Mouse (Mus musculus): ENCODE results near the gene Stk25.
"Not testable (repeated sequence)": the region's sequence is repeated elsewhere in the genome, so short reads cannot be mapped to it uniquely, and the experiment has no call there.

The Stk25 gene

GRCm38 (mm10) chr1:93658559-93658958 is at the start of gene Stk25:
TSS of gene Stk25 (minus strand) at chr1:93658659.
- not testable (repeated sequence) for DNase-seq

GRCm38 (mm10) chr1:93705389-93705788 is 46.9 kb upstream of the Stk25 start:
- DNase-seq: no peak

GRCm38 (mm10) chr1:93704341-93704740 is 45.9 kb upstream of the Stk25 start:
- DNase-seq: no peak

- DNase-seq: no peak
Observed at GRCm38 (mm10) chr1:93703472-93704048, 45.1 kb upstream of the Stk25 start.

- DNase-seq: no peak
Observed at GRCm38 (mm10) chr1:93702106-93702505, 43.6 kb upstream of the Stk25 start.

GRCm38 (mm10) chr1:93699159-93699558 is 40.7 kb upstream of the Stk25 start:
- no peak for DNase-seq

DNA sequence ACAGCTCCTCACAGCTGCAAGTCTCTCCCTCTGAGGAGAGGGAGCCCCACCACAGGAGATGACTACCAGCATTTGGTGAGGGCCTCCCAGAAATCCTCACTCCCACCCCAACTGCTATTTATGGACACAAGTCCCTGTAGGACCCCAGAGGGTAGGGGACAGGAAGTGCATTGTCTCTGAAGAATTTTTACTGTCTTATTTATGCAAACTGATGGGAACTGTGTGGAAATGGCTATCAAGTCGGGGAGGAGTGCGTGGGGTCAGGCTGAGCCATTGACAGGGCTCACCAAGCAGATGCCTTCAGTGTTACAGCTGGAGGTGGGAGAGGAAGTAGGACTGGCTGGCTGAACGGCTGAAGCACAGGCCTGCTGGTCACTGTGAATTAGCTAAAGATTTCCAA is 38.9 kb upstream of the Stk25 start:
- DNase-seq: no peak

GRCm38 (mm10) chr1:93694966-93695365 is 36.5 kb upstream of the Stk25 start:
- peak; percentile 65 for DNase-seq

- DNase-seq: no peak
Observed at GRCm38 (mm10) chr1:93693943-93694342, 35.5 kb upstream of the Stk25 start.

- no peak for DNase-seq
Observed at GRCm38 (mm10) chr1:93693502-93693901, 35.0 kb upstream of the Stk25 start.

- no peak for DNase-seq
Observed at GRCm38 (mm10) chr1:93692773-93693172, 34.3 kb upstream of the Stk25 start.

DNA sequence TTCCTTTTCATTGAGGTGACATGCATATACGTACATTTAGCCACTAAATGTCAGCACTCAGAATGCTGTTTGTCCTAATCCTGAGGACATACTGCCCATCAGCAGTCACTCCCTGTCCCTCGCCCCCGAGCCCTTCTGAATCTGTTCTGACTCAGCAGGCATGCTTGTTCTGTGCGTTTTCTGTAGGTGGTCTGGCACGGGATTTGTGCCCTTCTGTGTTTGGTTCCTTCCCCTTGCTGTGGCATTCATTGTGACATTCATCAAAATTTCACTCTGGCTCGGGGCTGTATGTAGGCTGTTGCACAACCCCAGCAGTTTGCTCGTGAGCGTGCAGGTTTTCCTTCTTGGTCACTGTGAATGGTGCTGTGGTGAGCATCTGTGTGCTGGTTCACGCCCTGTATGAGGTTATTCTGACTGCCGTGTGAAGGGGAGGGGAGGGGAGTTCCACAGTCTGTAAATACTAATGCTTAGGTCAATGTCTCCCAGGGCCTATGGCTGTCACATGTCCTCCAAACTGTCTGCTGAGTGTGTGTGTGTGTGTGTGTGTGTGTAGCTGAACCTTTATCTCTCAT is 33.4 kb upstream of the Stk25 start:
- DNase-seq: no peak

DNA sequence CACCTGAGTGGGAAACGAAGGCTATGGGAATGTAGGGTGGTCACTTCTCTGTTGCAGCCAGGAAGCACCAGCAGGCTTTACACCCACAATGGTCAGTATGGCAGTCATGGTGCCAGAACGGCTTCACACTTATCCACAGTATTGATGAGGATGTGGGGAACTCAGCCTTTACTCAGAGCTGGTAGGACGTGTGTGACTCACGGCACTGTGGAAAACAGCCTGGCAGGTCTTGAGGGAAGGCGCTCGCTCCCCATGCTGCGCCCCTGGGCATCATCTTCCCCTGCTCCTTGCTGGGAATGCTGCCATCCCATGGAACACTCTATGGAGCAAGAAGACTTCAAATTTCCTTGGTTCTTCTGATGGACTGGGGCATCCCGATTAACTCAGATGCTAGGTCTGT is 32.6 kb upstream of the Stk25 start:
- DNase-seq: no peak

DNA sequence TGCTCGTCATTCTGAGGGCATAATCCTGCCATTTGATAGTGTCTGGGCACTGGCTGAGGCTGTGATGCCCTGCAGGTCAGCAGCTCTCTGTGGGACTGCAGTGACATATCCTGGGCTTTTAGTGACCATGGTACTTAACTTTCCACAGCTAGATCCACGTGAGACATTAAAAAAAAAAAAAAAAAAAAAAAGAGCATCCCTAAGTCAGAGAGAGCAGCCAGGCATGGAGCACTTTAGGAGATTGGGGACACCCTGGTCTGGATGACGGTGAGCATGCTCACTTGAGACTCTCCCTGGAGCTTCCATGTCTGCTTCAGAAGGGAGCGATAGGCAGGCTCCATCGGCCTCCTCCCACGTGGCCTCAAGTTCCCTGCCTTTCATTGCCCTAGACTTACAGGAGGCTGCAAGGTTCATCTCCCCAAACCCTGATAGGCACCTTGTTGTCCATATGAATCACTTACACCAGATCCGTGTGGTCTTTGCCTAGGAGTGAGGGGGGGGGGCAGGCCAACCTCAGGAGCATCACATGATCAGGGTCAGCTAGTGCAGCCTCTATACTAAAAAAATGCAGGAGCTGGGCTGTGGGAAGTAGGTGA is 31.5 kb upstream of the Stk25 start:
- no peak for DNase-seq

- no peak for DNase-seq
Observed at GRCm38 (mm10) chr1:93688154-93688553, 29.7 kb upstream of the Stk25 start.

DNA sequence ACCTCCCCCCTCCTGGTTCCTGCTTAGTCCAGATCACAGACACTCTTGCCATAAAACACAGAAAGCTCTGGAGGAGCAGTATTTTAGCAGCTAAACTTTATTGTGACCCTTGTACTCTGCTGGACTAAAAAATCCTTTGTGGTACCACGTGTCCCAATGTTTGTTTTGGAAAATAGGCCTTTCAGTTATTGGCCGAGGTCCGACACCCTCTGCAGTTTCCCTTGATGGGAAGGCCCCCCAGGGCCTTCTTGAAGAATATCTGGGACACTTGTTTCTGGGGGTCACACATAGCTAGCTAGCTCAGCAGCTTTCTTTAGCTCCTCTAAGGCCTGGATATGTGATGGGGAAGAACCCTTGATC is 28.5 kb upstream of the Stk25 start:
- DNase-seq: no peak

DNA sequence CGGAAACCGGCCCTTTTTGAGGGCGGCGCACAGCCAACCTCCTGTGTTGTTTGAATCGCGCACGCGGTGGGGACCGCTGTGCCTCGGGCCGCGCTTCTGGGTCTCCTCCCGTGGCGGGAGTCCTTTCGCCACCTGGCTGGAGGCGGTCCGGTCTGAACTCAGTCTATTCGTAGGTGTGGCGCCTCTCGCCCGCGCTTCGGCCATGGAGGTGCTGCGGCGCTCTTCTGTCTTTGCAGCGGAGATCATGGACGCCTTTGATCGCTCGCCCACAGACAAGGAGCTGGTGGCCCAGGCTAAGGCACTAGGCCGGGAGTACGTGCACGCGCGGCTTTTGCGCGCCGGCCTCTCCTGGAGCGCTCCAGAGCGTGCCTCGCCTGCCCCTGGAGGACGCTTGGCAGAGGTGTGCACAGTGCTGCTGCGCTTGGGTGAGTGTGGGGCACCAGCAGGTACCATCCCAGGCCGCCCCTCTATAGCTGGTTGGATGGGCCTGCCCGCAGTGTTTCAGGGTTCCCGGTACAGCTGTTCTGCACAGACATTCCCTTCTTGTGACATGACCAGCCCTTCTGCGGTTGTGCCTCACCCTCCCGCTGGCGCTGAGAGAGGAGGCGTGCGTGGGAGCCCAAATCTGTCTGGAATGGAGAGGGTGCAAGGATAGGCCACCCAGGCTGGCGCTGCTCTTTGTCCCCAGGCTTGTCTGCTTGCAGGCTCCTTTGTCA is 27.9 kb upstream of the Stk25 start:
- peak; percentile 35 for DNase-seq

DNA sequence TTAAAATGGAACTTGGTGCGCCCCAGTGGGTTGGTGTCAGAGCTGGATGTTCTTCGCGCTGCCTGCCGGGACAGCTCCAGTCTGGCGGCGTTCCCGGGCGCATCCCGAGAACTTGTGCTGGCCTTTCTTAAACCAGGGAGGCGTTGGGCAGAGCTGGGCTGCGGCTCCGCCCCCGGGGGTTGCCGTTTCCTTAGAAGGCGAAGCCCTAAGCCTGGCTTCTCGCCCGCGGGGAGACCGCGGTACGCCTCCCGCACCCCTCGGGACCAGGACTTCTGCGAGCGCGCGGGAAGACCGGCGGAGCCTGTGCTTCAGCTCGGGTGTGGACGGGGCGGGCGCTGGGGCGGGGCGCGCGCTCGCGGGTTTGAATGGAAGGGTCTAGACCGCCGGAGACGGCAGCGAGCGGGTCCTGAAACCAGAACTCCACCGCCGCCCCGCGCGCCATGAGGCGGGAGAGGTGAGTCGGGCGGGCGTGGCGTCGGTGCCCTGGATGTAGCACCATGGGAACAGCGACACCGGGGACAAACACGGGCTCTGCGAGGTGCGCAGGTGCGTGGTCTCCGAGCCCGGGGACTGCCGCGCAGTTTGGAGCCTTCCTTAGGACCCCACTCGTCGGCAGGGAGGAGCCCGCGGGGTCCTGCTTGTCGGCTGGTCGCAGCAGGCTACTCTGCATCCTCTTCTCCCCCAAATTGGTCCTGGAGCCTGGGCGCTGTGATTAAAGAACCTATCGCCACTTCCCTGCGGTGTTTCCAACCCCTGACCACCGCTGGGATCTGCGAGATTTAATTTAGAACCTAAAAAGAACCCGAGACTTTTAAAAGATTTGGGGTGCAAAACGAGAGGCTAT is 27.2 kb upstream of the Stk25 start, which contains the start of gene Bok:
Gene Bok (plus strand): TSS at position 260 of the 844 bp plus-strand sequence.
- DNase-seq: peak; percentile 80

- no peak for DNase-seq
Observed at GRCm38 (mm10) chr1:93679889-93680568, 21.6 kb upstream of the Stk25 start.

DNA sequence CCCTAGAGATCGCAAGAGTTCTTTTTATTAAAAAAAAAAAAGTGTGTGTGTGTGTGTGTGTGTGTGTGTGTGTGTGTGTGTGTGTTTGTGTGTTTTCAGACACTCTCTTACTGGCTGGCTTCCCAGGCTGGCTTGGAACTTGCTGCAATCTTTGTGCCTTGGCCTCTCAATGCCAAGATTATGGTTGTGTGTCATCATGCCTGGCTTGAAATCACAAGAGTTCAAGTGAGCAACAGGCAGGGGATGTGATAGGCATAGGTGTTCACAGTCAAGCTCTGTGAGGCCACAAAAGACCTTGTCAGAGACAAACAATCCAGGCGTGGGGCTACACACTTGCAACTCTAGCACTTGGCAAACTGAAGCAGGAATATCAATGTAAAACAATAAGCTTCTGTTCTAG is 19.9 kb upstream of the Stk25 start:
- DNase-seq: peak; percentile 60

GRCm38 (mm10) chr1:93672682-93673081 is 14.2 kb upstream of the Stk25 start:
- no peak for DNase-seq

- DNase-seq: no peak
Observed at GRCm38 (mm10) chr1:93669941-93670340, 11.5 kb upstream of the Stk25 start.

Measured in lung, postnatal 14 days (tissue).